Mouse (Mus musculus) cortical plate, adult 2 months (tissue): ENCODE results near the gene Smg6.

Experiments used
- CTCF ChIP-seq: fragments of 200-500 bp; IDR thresholded peaks from 2 replicates; pipeline ENCODE4 v1.5.1; 2011; ENCODE audit warnings: mild to moderate bottlenecking, control low read depth, low read length; ENCODE audit not compliant: insufficient read depth; ENCODE audit errors: extremely low read depth
- POLR2A ChIP-seq: fragments of 200-500 bp; IDR thresholded peaks from 2 replicates; pipeline ENCODE4 v1.6.1; 2011; ENCODE audit warnings: mild to moderate bottlenecking, low read length, control low read depth; ENCODE audit not compliant: insufficient read depth; ENCODE audit errors: extremely low read depth

DNA sequence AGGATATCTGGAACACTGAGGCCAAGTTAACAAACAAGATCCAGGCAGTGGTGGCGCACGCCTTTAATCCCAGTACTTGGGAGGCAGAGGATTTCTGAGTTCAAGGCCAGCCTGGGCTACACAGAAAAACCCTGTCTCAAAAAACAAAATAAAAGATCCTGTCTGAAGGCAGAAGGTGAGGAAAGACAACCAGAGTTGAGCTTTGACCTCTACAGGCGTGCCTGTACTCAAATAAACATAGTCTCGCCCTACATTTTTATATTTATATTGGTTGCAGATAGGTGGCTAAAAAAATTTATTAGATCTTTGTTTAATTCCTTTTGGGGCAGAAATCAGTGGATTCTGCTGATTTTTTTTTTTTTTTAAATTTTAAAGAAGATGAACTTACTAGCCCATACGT is 23.2 kb upstream of the Smg6 start:
- TF ChIP-seq POLR2A: no peak
- no peak for TF ChIP-seq CTCF
